Mouse (Mus musculus): Measurements from ENCODE around the gene Arhgap18. TPM values are rescaled to one million over a fixed set of nuclear protein-coding genes. Genes with fewer than 3 reads are reported as not detected.

Arhgap18 gene
- 1 to 10 TPM; 3.8 to 6.9 TPM for total RNA-seq (2021)
- long read RNA-seq, partial matches to known transcripts = 2 of 5 reads
- long read RNA-seq, other reads (novel, unspliced or antisense) = 0 of 5 reads

DNA sequence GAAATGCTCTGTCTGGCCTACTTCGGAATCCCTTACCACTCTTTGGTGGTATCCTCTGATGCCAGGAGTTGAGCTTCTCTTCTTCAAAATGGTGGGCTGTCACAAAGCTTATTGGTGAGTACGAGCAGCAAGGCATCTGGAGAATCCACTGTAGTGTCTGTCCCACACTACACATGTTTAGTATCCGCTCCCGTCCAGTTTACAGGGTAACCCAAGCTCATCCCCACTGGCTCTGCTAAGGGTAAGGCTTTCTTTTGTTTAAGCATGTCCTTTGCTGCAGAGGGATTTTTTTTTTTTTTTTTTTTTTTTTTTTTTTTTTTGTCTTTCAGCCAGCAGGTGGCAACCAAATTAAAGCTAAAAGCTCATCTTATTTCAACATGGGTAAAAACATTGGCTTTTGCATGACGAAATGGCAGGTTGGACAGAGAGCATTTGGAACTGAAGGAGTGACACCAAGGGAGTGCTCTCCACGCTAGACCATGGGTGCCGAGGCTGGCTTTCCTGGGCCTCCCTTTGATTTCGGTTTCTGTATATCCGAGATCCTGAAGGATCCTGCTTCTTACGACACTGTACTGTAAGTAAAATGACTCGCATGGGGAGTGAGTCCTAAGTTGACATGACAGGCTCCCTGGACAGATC, at the start of gene Arhgap18:
Gene Arhgap18, plus strand, starts transcription at position 493 of the 639 bp plus-strand sequence.
- no peak for DNase-seq (ENCODE audit: low spot score in 2 of 2)

DNA sequence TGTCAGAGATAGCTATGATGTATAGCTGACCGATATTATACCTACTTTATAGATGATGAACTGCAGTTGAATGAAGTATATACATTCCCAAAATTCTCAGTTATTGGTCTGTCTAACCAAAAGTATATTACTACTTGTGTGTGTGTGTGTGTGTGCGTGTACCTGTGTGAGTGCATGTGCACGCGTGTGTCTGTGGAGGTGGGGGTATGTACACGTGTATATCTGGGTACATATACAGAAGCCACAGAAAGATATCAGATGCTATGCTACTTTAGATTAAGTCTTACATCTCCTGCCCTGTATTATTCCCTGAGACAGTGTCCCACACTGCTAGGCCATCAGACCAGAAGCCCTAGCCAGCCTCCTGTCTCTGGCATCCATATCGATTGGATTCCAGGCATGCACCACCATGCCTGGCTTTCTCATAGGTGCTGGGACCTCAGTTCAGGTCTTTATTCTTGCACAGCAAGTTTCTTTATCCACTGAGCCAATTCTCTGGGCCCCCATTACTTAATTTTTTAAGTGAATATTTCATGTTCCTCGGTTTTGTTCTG, 42.7 kb upstream of the Arhgap18 start:
- DNase-seq (ENCODE audit: low spot score in 2 of 2) = no peak

DNA sequence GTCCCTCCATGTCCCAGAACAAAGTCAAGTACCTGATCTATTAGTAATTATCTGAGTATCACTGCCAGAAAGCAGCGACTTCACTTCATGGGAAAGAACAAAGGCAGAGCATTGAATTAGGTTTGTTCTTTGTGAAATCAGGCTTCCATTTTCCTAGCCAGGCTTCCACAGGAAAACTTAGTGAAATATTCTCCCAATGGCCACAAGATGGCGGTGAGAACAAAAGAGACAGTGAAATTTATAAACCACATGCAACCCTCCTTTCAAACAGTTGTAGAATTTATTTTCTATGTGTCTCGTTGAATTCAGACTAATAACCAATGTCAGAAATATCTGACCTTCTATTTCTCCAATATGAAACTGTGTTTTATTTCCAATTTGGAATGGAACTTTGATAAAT, 42.2 kb upstream of the Arhgap18 start:
- peak; percentile 7 to 77 for DNase-seq (ENCODE audit: low spot score in 2 of 2)

DNA sequence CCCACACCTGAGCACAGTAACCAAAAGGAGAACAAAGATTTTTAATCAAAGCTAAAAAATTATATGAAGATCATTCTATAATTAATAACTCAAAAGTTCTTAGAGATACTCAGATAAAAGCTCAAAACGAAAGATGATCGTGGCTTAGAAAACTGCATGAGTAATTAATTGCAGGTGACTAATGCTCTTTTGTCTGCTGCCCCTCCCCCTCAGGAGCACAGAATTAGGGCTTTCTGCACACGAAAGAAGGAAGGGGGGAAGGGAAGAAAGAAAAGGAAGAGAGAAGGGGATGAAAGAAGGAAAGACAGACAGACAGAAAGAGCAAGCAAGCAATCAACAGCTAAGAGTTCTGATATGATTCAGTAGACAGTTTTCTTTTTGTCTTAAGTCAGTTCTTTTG, 39.2 kb upstream of the Arhgap18 start:
- DNase-seq (ENCODE audit: low spot score in 2 of 2) = no peak

DNA sequence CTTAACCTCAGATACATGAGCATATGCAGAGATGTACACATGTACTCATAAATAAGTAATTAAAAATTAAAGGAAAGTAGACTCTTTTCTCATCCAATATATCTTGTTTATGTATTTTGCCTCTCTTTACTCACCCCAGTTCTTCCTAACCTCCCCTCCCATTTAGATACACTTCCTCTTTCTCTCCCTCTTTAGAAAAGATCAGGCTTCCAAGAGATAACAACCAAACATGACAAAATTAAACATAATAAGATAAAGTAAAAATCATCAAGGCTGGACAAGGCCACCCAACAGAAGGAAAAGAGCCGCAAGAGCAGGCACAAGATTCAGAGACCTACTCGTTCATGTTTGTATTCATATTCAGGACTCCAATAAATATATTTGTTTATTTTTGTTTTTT, 28.5 kb upstream of the Arhgap18 start:
- no peak for DNase-seq (ENCODE audit: low spot score in 2 of 2)

DNA sequence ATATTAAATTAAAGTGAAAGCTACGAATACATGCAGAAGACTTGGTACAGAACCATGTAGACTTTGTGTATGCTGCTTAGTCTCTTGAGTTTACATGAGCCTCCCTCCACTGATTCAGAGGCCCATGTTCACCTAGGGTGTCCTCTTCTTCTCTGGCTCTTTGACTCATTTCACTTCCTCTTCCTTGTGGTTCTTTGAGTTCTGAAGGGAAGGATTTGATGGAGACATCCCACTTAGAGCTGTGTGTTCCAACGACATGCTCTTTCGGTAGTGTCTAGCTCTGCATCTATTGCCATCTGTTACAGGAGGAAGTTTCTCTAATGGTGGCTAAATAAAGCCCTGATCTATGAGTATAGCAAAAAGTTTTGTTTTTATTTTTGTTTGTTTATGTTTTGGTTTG, 28.0 kb upstream of the Arhgap18 start:
- DNase-seq (ENCODE audit: low spot score in 2 of 2) = no peak

DNA sequence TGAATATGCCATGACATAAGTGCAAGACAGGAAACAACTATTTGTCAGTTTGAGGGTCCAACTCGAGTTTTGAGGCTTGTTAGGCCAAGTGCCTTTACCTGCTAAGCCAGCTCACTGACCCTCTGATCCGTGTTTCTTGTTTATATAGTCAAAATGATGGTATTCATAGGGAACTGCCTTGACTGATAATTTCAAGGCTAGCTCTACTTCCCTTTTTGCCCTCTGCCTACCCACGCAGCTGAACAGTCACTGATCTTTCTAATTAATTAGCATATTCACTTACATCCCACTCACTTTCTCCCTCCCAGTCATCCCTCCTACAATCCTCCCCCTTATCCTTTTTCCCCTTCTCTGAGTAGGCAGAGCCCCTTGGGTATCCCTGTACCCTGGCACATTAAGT, 2.4 kb upstream of the Arhgap18 start:
- no peak for DNase-seq (ENCODE audit: low spot score in 2 of 2)

DNA sequence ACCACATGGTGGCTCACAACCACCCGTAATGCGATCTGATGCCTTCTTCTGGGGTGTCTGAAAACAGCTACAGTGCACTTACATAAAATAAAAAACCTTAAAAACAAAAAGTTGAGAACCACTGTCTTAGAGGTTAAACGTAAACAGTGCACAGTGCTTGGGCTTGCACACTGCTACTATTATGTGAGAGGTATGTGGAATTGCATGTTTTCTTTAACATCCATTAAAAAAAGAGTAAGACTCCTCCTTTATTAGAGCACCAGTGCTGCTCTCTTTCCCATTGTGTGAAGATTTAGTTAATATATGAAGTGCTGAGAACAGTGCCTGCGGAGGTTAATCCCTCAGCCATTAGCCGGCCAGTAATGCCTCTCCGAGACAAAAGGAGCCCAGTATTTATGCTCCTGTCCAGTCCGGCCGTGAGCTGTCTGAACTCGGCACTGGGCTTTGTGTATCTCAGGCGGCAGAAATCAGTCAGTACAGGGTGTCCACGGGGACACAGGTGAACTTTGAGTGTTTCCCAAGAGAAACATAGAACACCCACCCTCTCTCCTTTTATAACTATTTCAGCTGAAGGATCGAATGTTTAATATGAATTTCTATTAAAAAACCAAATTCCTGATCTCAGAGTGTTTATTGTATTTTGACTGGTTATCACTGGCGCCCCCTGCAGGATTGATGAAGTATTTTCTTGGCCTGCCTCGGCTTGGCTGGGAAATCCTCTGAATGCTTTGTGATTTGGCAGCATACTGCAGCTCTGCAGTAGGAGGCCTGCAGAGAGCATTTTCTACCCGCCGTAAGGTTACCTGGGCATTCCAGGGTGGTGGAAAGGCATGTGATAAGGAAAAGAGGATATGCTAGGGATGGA, 925 bp upstream of the Arhgap18 start:
- DNase-seq (ENCODE audit: low spot score in 2 of 2) = peak; percentile 59 to 84

DNA sequence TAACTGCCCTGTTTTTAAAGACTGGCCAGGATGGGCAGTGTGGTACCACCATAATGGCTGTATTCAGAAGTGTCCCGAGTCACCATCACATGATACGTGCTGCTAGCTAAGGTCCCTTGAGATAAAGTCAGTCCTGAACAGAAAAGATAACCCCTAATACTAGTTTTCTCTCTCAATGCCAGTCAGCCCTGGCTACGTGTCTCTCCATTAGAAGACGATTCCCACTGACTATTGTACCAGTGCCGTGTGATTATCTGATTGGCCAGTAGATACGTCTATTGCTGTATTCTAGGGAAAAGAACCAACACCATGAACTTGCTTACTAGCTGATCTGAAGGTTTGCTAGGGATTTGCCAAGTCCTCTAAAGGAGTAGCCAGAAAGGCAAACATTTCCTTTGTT, 785 bp downstream of the Arhgap18 start:
- DNase-seq (ENCODE audit: low spot score in 2 of 2) = no peak

DNA sequence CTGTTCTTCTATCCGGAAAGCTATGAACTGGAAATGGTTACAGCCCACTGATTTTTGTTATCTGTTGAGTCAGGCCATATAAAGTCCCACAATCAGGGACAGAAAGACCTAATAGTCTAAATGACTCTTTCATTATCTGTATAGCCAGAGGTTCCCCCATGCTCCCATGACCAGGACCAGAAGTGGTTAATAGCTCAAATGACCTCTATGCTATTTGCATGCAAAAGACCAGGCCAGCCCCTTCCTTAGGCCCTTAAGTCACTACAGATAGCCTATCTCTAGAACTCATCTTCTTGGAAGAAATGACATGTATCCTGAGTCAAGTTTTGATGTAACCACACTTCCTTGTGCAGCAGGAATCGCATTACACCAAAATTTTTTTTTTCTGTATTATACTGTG, 4.0 kb downstream of the Arhgap18 start:
- no peak for DNase-seq (ENCODE audit: low spot score in 2 of 2)

DNA sequence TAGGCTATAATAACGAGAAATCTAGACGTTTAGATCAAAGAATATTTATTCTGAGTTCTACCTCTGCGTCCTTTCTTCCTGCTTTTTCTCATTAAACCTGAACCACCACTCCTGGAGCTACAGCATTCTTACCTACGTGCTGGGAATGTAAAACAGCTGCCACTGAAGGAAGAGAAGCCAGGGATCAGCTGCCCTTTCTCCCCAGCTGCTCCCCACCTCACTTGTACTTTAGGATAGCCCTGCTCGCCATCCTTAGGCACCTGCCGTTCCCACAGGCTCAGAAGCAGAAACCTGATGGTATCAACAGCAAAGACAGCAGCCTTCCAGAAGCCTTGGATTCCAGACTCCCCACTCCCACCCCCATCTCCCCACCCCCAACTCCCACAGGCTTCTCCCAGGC, 6.2 kb downstream of the Arhgap18 start:
- DNase-seq (ENCODE audit: low spot score in 2 of 2) = no peak

DNA sequence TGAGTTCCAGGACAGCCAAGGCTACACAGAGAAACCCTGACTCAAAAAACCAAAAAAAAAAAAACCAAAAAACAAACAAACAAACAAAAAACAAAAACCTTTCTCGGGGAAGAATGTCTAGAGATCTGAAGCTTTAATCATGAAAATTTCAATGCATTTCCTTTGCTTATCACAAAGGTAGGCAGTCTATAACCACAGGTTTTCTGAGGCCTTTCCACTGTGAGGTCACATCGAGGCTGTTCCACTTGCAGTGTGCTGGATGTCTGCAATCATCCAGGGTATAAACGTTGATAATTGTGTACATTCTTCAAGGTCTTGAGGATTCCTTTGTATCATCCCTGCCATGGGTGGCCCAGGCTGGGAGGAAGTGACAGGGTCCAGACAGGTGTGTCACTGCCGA, 7.9 kb downstream of the Arhgap18 start:
- no peak for DNase-seq (ENCODE audit: low spot score in 2 of 2)

DNA sequence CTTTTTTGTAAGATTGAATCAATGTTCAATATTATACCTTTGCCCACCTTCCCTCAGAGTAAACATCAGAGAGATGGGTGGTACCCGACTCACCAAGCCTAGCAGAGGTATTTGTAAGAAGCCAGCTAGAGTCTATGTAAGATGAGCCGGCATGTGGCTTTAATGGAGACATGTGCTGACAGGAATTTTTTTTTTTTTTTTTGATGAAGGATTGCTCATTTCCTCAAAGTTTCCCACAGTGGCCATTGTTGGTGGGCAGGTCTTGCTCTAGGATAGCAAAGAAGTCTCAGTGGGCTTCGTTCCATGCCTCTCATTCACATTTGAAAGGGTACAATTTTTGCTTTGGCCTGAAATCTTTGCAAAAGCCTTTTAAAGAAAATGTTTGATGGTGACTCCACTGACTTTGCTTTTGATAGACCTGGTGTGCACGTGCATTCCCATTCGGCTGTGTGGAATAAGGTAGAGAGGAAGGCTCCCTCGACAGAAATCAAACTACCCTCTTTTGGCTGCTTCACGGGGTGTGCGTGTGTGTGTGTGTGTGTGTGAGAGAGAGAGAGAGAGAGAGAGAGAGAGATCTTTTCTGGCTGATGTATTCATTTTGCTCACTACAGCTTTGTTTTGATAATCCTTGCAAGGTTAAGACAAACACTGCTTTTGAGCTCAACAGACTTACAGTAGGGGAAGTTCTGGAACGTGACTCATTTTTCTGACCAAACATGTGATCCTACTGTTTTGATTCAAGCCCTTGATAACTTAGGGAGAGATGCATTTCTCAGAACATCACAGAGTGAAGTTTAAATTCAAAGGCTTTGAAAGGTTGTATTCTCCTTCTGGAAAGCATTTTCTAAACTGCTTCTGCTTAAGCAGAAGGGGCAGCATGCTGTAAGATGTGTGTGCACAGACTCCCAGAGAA, 9.0 kb downstream of the Arhgap18 start:
- DNase-seq (ENCODE audit: low spot score in 2 of 2) = no peak

DNA sequence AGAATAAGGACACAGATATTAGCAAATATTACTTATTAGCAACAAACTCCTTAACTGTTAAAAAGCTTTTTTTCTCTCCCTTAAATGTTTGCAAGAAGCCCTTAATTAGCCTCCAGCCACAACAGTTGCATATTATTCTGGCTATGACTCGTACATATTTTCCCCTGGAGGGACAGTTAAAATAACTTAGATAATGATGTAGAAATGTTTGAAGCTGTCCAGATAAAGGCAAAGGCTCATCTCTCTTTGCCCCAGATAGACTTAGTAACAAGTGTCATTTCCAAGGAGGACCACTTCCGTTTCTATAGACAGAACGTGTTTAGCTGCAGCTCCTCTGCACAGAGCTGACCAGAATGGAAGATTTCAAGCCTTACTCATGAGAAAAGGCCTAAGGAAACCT, 14.0 kb downstream of the Arhgap18 start:
- no peak for DNase-seq (ENCODE audit: low spot score in 2 of 2)

DNA sequence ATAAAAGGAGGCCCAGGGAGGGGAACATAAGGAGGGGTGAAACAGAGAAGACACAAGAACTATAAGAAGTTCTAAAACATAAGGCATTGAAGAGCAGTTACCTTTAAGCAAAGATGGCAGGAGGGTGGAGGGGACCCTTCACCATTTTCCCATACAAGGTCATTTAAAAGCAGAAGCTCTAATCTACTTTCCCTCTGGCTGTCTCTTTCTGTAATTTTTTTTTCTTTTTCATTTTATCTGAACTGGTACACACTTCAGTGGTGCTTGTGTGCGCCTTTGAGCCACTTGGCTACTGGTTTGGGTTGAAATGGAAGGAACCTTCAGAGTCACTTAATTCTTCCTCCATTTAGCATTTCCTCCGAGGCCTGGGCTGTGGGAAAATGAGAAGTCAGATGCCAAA, 15.7 kb downstream of the Arhgap18 start:
- DNase-seq (ENCODE audit: low spot score in 2 of 2) = no peak

DNA sequence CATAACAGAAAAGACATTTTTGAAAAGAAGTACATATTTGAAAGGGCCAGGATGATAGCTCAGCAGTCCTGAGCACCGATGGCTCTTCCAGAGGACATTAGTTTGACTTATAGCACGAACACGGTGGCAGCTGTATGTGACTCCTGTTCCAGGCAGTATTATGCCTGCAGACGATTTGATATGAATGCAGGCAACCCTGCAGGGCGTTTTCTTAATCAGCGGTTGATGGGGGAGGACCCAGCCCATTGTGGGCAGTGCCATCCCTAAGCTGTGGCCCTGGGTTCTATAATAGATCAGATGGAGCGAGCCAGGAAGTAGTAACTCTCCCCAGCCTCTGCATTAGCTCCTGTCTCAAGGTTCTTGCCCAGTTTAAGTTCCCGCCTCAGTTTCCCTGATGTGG, 16.8 kb downstream of the Arhgap18 start:
- DNase-seq (ENCODE audit: low spot score in 2 of 2) = no peak

DNA sequence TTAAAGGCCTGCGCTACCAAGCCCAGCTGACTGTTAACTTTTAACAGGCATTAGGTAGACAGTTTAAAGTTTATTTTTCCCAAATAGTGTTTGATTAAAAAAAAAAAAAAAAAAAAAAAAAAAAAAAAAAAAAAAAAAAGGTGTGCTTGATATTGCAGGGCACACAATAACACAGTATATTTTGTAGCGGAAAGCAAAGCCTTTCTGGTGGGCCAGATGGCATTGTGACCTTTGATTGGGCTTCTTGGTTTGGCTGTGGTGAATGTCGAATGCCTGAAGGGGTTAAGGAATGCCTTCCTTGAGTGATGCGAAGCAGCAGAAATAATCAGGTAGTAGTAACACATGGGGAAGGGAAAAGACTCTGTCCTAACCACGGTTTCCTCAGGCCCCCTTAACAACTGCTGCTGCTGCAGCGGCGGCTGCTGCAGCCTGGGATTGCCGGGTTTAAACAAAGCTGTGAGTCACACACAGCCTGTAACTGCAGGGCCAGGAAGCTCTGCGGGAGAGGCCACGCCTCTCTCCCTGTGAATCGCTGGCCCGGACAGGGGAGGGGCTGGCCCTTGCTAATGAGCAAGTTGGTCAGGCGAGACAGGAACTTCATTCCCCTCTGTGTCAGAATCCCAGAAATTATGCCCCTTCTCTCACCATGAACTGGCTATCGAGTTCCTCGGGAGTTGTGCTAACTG, 18.9 kb downstream of the Arhgap18 start:
- DNase-seq (ENCODE audit: low spot score in 2 of 2) = peak; percentile 24 to 54

DNA sequence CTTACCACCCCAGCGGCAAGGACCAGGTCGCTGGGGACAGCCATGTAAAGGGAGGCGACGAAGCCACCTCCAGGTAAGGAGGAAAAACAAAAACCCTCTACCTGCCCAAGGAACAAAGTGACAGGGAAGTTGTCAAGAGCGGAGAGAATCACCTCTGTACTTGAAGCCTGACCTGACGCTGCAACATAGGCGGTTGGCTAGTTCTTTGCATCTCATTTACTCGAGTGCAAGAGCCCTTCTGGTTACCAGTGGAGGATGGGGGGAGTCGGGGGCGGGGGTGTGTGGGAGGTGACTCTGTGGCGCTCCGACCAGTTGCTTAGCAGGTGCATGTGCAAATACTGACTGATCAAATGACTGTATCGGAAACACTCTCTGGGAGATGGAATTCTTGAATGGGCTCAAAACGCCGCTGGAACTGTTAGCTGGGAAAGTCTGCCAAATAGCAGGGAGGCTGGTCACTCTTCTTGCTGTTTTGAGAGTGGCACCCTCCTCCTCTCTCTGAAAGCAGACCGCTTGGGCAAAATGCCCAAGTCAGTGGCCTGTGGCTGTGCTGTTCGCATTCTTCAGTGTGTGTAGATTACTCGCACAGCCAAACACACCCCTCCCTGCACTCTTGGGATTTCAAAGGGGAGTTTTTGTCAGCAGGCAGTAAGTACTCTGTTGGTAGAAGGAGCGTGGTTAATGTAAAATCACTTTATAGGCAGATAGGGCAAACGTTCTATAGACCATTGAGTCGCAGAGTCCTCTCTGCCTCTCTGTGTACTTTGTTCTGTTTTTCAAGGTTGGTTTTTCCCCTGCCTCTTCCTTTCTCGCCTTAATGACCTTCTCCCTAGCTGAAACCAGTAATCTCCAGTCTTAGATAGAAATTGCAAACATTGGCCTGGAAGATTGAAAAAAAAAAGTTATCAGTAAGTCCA, 19.7 kb downstream of the Arhgap18 start:
- DNase-seq (ENCODE audit: low spot score in 2 of 2) = peak; percentile 32

DNA sequence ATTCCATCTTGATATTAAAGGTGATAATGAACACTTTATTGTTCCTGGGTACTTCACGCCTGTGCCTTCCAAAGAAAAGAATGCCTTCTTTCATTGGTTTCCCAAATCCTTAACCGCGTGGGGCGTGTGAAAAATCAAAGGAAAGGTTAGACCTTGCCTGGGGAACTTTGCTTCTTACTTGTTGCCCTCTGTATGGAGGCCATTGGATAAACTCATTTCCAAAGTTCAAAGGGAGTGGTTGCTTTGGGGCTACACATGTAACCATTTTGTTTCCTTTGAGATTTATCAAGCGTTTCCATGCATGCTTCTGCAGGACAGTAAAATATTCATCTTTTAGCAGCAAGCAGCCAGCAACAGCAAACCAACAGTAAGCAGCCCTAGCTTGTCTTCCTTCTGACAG, 20.3 kb downstream of the Arhgap18 start:
- no peak for DNase-seq (ENCODE audit: low spot score in 2 of 2)

DNA sequence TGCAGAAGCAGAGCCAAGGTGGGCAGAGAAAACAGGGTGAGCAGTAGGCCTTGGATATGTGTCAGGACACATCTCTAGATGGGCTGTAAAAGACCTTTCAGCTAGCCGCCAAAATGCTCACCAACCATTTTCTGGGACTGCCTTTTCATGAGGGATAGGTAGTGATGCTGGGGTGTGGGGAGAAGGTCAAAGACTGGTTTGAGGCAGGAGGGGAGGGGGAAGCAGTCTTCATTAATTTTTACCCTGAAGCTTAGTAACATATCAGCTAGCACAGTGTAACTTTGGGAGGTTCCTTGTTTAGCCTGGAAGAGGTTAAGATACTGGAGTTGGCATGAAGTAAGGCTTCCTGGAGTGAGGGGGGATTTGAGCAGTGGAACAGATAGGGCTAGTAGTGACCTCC, 21.0 kb downstream of the Arhgap18 start:
- no peak for DNase-seq (ENCODE audit: low spot score in 2 of 2)

All from layer of hippocampus, adult 18-20 months (tissue).